Mouse (Mus musculus): Measurements from ENCODE around the gene Cobl. TPM values are rescaled to one million over a fixed set of nuclear protein-coding genes. Genes with fewer than 3 reads are reported as not detected.

Gene Cobl
- total RNA-seq, 2 experiments from 2014 or later, result not detected

DNA sequence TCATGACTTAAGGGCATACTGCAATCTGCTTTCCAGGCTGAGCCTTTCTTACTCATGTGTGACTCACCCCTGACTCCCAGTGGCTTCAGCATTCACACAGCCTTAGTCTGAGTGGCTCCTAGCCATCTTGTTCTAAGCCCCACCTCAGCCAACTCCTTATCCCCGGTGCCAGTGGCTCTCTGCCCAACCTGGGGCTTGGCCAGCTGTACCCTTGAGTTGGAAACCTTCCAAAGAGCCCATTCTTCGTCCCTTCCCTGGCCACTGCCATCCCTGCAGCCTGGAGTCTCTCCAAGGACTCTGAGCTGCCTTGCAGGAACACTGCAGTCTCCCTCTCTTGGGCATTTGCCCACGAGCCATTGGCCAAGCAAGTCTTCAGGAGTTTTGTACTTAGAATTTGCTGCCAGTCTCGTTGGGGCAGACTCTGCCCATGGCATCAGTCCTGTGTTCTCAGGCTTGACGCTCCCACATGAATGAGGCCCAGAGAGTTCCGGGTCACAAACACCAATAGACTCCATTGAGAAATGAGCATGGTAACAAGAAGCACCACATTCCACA is 233.2 kb downstream of the Cobl start:
- no peak for ATAC-seq (replicated peaks; ENCODE audit: poor library complexity)

GRCm38 (mm10) chr11:12229411-12229810 is 235.3 kb downstream of the Cobl start:
- no peak for ATAC-seq (replicated peaks; ENCODE audit: poor library complexity)

- no peak for ATAC-seq (replicated peaks; ENCODE audit: poor library complexity)
These were observed 237.4 kb downstream of the Cobl start for GRCm38 (mm10) chr11:12227343-12227742.

GRCm38 (mm10) chr11:12219594-12220530 is 244.9 kb downstream of the Cobl start:
- no peak for ATAC-seq (replicated peaks; ENCODE audit: poor library complexity)

GRCm38 (mm10) chr11:12216897-12217296 is 247.9 kb downstream of the Cobl start:
- no peak for ATAC-seq (replicated peaks; ENCODE audit: poor library complexity)

DNA sequence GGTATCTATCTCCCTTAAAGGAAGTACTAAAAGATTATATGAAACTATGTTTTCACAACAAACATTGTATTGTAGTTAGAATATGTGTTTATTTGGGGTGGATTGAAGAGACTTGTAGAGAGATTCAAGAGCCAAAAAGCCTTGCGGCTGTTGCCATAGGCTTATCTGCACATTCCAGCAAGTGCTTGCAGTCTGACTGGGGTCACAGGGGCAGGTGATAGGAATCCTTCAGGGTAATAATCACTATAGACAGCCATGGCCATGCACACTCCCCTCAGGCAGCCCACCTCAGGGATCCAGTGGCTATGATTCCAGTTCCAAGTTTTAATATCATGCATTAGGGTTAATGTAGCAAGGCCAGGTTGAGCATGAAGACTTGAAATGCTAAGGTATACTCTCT is 249.2 kb downstream of the Cobl start:
- no peak for ATAC-seq (replicated peaks; ENCODE audit: poor library complexity)

DNA sequence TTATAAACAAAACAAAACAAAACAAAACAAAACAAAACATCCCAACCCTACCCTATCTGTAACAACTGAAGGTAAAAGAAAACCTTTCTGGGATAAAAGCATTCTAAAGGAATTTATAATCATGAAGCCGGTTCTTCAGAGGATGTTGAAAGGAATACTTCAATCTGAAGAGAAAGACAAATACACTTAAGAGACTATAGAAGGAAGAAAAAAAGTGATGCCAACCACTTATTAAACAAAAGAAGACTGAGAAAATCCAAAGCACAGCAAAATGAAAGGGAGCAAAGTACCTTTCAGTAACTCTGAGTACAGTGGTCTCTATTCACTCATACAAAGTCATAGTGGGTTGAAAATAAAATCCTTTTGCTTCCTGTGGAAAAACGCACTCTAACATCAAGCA is 256.2 kb downstream of the Cobl start:
- ATAC-seq (replicated peaks; ENCODE audit: poor library complexity), result no peak

DNA sequence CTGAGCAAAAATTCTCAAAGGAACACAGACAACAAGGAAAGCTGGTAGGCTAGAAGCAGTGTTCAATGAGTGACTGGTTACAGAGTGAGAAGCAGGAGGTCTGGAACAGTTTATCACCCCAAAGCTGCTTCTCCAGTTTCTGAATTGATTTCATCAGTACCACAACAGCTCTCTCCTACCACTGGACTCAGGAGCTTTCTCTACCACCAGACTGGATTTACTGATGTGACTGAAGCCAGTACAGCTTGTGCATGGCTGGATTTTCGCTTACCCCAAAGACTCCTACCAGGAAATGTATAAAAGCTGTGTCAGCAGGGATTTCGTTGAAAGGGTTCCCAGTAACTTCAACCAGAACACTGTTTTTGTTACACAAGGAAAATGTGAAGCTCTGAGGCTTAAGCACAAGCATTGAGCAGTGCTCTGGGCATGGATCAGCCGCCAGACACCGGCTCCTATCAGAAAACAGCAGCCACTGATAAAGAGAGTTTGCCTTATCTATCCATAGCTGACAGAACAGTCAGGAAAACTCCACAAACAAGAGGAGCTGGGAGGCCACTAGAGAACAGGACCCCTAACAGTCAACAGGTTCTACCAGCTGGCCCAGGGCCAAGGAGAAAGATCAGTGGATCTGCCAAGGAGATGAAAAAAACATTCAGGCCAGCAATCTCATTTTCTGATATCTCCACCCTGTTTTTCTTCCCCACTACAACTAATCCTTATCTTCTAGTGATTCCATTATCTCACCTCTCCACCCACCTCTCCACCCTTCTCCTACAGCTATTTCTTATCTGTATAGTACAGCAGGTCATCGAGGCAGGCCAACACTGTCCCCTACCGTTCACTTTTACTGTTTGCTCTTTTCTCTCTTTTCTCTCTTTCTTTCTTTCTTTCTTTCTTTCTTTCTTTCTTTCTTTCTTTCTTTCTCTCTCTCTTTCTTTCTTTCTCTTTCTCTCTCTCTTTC is 259.3 kb downstream of the Cobl start:
- ATAC-seq (replicated peaks; ENCODE audit: poor library complexity), result peak; percentile 82

- ATAC-seq (replicated peaks; ENCODE audit: poor library complexity), result no peak
These were observed 265.3 kb downstream of the Cobl start for GRCm38 (mm10) chr11:12199441-12199840.

- ATAC-seq (replicated peaks; ENCODE audit: poor library complexity), result no peak
These were observed 265.9 kb downstream of the Cobl start for GRCm38 (mm10) chr11:12198700-12199349.

- no peak for ATAC-seq (replicated peaks; ENCODE audit: poor library complexity)
These were observed 266.7 kb downstream of the Cobl start for GRCm38 (mm10) chr11:12198017-12198416.

DNA sequence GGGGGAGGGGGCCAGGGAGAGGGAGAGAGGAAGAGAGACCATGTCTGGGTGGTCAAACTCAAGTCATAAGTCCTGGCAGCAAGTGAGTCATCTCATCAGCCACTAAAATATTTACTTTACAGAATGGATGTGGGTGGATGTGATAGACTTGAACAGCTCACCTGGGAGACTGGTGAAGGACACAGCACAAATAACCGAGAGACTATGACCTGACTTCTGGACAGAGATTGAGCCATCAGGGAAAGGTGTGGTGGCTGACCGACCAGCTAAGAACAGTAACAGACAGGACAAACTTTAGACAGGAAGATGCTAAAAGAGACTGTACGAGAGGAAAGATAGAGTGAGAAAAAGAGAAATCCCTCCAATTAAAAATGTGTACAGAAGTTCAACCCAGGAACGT is 267.2 kb downstream of the Cobl start:
- ATAC-seq (replicated peaks; ENCODE audit: poor library complexity), result no peak

DNA sequence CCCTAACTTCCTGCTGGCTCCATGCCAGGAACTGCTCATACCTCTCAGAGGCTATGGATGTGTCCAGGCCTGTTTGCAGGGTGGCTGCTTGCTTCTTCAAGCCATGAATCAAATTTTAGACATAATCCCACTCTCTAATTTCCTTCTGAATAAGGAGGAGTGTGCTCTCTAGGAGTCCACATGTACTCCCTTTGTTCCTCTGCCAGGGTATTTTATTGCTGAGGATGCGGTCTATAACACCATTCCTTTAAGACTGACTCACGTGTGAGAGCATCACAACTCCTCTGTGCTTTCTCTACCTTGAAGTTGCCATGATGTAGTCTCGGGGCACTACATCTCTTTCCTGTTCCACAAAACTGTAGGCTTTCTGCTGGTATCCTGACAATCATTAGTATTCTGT is 269.4 kb downstream of the Cobl start:
- ATAC-seq (replicated peaks; ENCODE audit: poor library complexity), result no peak

DNA sequence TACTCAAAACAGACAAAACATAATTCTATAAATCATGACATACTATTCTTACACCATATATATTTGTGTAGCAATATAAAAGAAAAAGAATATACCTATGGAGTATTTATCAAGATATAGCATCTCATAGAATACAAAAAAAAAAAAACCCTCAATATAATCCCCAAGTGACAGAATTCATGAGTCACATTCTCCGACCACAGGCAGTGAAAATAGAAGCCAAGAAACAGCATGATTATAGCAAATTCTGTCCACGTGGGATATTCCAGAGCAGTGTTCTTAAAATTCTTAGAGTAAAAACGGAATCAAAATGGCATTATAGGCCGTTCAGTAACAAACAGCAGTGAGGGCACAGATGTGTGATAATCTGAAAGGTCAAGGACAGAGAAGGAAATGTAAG is 271.4 kb downstream of the Cobl start:
- no peak for ATAC-seq (replicated peaks; ENCODE audit: poor library complexity)

GRCm38 (mm10) chr11:12191386-12191785 is 273.4 kb downstream of the Cobl start:
- no peak for ATAC-seq (replicated peaks; ENCODE audit: poor library complexity)

DNA sequence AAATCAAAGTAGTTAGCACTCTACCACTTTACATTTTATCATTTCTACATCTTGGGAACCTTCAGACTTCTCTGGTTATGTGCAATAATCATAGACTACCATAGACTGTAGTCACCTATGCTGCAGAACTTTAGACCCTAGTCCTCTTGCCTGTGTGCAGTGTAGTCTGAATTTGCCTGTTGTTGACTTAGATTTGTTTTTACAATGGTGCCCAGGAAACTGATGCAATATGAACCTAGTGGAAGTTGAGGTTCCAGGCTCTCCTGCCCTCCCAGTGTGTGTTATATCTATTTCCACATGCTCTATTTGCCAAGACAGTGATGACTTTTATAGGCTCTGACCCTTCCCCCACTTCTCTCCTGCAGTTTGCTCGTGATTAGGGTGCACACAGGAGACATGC is 274.3 kb downstream of the Cobl start:
- no peak for ATAC-seq (replicated peaks; ENCODE audit: poor library complexity)

All from megakaryocyte progenitor cell, adult 5-6 weeks (primary cell).